Mouse (Mus musculus): Measurements from ENCODE around the gene Med12.

- TF ChIP-seq POLR2A (IDR thresholded peaks at IDR 0.05; ENCODE audit: borderline replicate concordance, extremely low read depth, low read depth, low read length) (no peak), CTCF (IDR thresholded peaks at IDR 0.05; ENCODE audit: insufficient read depth, low read length) (no peak)
Measured at GRCm38 (mm10) chrX:101285953-101286670, 12.3 kb downstream of the Med12 start.
